ENCODE assay signal across 25 mouse cellular contexts in the genomic region with DNA sequence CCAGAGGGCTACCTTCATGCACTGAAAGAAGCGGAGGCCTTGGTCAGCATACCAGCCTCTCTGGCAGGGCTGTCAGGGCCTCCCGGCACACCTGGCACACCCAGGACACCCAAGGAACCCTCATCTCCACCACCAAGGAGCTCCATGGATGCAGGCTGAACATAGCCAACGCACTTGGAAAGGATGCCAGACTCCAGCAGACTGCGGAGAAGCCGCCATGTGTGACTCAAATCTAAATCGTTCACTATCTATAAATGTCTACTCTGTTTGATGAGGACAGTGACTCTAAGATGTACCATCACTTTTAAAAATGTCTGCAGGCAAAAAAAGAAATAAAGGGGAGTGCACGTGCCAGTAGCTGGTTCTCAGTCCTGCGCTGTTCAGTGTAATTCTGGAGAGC. TPM values are rescaled to one million over a fixed set of nuclear protein-coding genes. Genes with fewer than 3 reads are reported as not detected.
"Had no signal": no experiment of that assay in that cellular context is flagged by ENCODE, and none has a peak within 500 bp of the region (broad histone marks: within the 10 kb centered on the region; RNA-seq: fewer than 3 reads in every experiment).

No protein-coding gene starts in this region.

- DNase-seq: cerebellum, adult 8-10 months; cerebellum, adult 9-10 months; cerebellum, adult 9-11 months; cerebellum, postnatal 10 days; cerebellum, postnatal 14 days; cerebellum, postnatal 25 days; cerebellum, postnatal 36 days; embryo, embryonic 11 days; forebrain, postnatal 0 days; gastrocnemius, adult 2 months; gastrocnemius, postnatal 10 days; gastrocnemius, postnatal 14 days; gastrocnemius, postnatal 25 days; gastrocnemius, postnatal 36 days; heart, adult 11 months; heart, adult 18-20 months; heart, adult 2 months had no signal

- ATAC-seq: forebrain, embryonic 13.5 days; forebrain, embryonic 14.5 days; forebrain, embryonic 15.5 days; forebrain, embryonic 16.5 days; forebrain, postnatal 0 days had no signal

RNA-seq across cellular contexts. Expression of a gene that starts 42.6 kb away (rescaled TPM):
- total RNA-seq: common myeloid progenitor, adult 5-6 weeks; gastrocnemius, adult 18-20 months; gastrocnemius, adult 2 months; gastrocnemius, adult 8-10 months; gastrocnemius, postnatal 25 days; gastrocnemius, postnatal 36 days; granulocyte monocyte progenitor cell, adult 5-6 weeks had no signal
